Mouse (Mus musculus) kidney, adult 2 months (tissue): ENCODE measurements around the gene Zglp1. TPM values are rescaled to one million over a fixed set of nuclear protein-coding genes. Genes with fewer than 3 reads are reported as not detected.

Experiments used
- DNase-seq: peaks from one replicate; pipeline ENCODE4 v3.0.0; 2021
- H3K27ac ChIP-seq: fragments of 200-500 bp; 2 replicates; pipeline ENCODE4 v1.5.1; 2012; ENCODE audit warnings: low read depth, low read length, control low read depth, inconsistent platforms; ENCODE audit not compliant: insufficient read depth
- H3K27me3 ChIP-seq: fragments of 200-500 bp; replicated peaks from 2 replicates; pipeline ENCODE4 v1.6.1; 2012; ENCODE audit warnings: mild to moderate bottlenecking, moderate library complexity, low read length, inconsistent platforms; ENCODE audit not compliant: control insufficient read depth, insufficient read depth
- H3K36me3 ChIP-seq: fragments of 200-500 bp; 2 replicates; pipeline ENCODE4 v1.6.1; 2012; ENCODE audit warnings: mild to moderate bottlenecking, moderate library complexity, low read length, inconsistent platforms; ENCODE audit not compliant: control insufficient read depth, insufficient read depth
- H3K4me1 ChIP-seq: fragments of 200-500 bp; 2 replicates; pipeline ENCODE4 v1.6.1; 2011; ENCODE audit warnings: low read length; ENCODE audit not compliant: control insufficient read depth, insufficient read depth
- H3K4me3 ChIP-seq: fragments of 200-500 bp; 2 replicates; pipeline ENCODE4 v1.5.1; 2011; ENCODE audit warnings: mild to moderate bottlenecking, low read depth, low read length, control low read depth; ENCODE audit not compliant: insufficient read depth
- CTCF ChIP-seq: fragments of 200-500 bp; conservative IDR thresholded peaks from 2 replicates; pipeline ENCODE4 v1.5.1; 2011; ENCODE audit warnings: low read depth, mild to moderate bottlenecking, control low read depth, low read length, moderate library complexity, mixed read lengths; ENCODE audit not compliant: insufficient read depth, insufficient read length
- POLR2A ChIP-seq: fragments of 200-500 bp; IDR thresholded peaks from one replicate; pipeline ENCODE4 v1.6.1; 2011; ENCODE audit warnings: low read depth, low read length, control low read depth
- WGBS: fragments of 180-500 bp; shearing (Covaris S2); methylation state at CpG from one replicate; pipeline ENCODE4 v1.1.7; 2018; 5-methylcytosine and 5-hydroxymethylcytosine counted together
- polyA plus RNA-seq: library from polyadenylated mRNA; depleted of rRNA; stranded (reverse); fragments of >200 nt; gene quantifications from 2 replicates; pipeline ENCODE4 v1.2.3, GENCODE M21; 2012; rRNA removed

Gene Zglp1
- 0.38 TPM in 1 of 2 replicates, not detected in the other for polyA plus RNA-seq

- Histone ChIP-seq H3K27me3 (no peaks in the 10 kb centered on the region), H3K4me1 (no peaks in the 10 kb centered on the region), H3K36me3 (no peaks in the 10 kb centered on the region), H3K4me3 (no peak within 1 kb of the TSS), H3K27ac (no peak within 1 kb of the TSS)
- TF ChIP-seq CTCF (no peak), POLR2A (no peak)
- DNase-seq = no peak
- WGBS = 88% methylated on average over 27 of the region's 27 CpGs
Observed at GRCm38 (mm10) chr9:21067006-21067684, at the start of gene Zglp1. Gene Zglp1 (minus strand): TSS chr9:21067093.

- TF ChIP-seq CTCF (no peak), POLR2A (no peak)
- no peaks in the 10 kb centered on the region for H3K27me3 ChIP-seq
- no peaks in the 10 kb centered on the region for H3K4me1 ChIP-seq
- no peaks in the 10 kb centered on the region for H3K36me3 ChIP-seq
- H3K4me3 ChIP-seq = no peak overlapping the region
- H3K27ac ChIP-seq = no peak overlapping the region
- 91% methylated on average over 8 of the region's 8 CpGs for WGBS
- DNase-seq = no peak
Observed at GRCm38 (mm10) chr9:21115105-21115504, 48.2 kb upstream of the Zglp1 start.

GRCm38 (mm10) chr9:21114190-21114589, 47.3 kb upstream of the Zglp1 start:
- no peaks in the 10 kb centered on the region for H3K36me3 ChIP-seq
- TF ChIP-seq CTCF (no peak), POLR2A (no peak)
- H3K4me1 ChIP-seq = no peaks in the 10 kb centered on the region
- DNase-seq = no peak
- no peak overlapping the region for H3K4me3 ChIP-seq
- no peaks in the 10 kb centered on the region for H3K27me3 ChIP-seq
- WGBS = 88% methylated on average over 7 of the region's 7 CpGs
- no peak overlapping the region for H3K27ac ChIP-seq

- no peak overlapping the region for H3K27ac ChIP-seq
- no peak for TF ChIP-seq CTCF
- H3K4me3 ChIP-seq = no peak overlapping the region
- DNase-seq = no peak
- H3K36me3 ChIP-seq = no peaks in the 10 kb centered on the region
- 85% methylated on average over 6 of the region's 6 CpGs for WGBS
- H3K4me1 ChIP-seq = no peaks in the 10 kb centered on the region
- H3K27me3 ChIP-seq = no peaks in the 10 kb centered on the region
Observed at GRCm38 (mm10) chr9:21113751-21114150, 46.9 kb upstream of the Zglp1 start.

- no peak overlapping the region for H3K27ac ChIP-seq
- no peaks in the 10 kb centered on the region for H3K27me3 ChIP-seq
- H3K4me1 ChIP-seq = no peaks in the 10 kb centered on the region
- 69% methylated on average over 23 of the region's 23 CpGs for WGBS
- TF ChIP-seq CTCF (no peak), POLR2A (no peak)
- no peaks in the 10 kb centered on the region for H3K36me3 ChIP-seq
- no peak overlapping the region for H3K4me3 ChIP-seq
- no peak for DNase-seq
Observed at GRCm38 (mm10) chr9:21107607-21108237, 40.8 kb upstream of the Zglp1 start.

- Histone ChIP-seq H3K36me3 (no peaks in the 10 kb centered on the region), H3K4me3 (no peak overlapping the region), H3K4me1 (no peaks in the 10 kb centered on the region), H3K27ac (no peak overlapping the region), H3K27me3 (no peaks in the 10 kb centered on the region)
- WGBS = 77% methylated on average over 5 of the region's 5 CpGs
- TF ChIP-seq POLR2A = no peak
- no peak for TF ChIP-seq CTCF
- no peak for DNase-seq
Observed at GRCm38 (mm10) chr9:21105760-21106564, 39.1 kb upstream of the Zglp1 start.

- Histone ChIP-seq H3K4me1 (no peaks in the 10 kb centered on the region), H3K4me3 (no peak overlapping the region), H3K36me3 (no peaks in the 10 kb centered on the region), H3K27ac (no peak overlapping the region), H3K27me3 (no peaks in the 10 kb centered on the region)
- 83% methylated on average over 6 of the region's 6 CpGs for WGBS
- TF ChIP-seq POLR2A (no peak), CTCF (no peak)
- no peak for DNase-seq
Observed at GRCm38 (mm10) chr9:21104814-21105213, 37.9 kb upstream of the Zglp1 start.
